Mouse (Mus musculus) ES-E14 (cell line): ENCODE data around the gene Ildr2.

ENCODE experiments used
- HCFC1 ChIP-seq: IDR thresholded peaks from 2 replicates; pipeline ENCODE4 v1.6.1; 2012; ENCODE audit warnings: low read length, inconsistent platforms, borderline replicate concordance; ENCODE audit not compliant: insufficient read depth
- ZC3H11A ChIP-seq: IDR thresholded peaks from 2 replicates; pipeline ENCODE4 v1.6.1; 2012; ENCODE audit warnings: low read depth, mild to moderate bottlenecking, inconsistent platforms, low read length, borderline replicate concordance

- TF ChIP-seq ZC3H11A, result no peak
- no peak for TF ChIP-seq HCFC1
Observed at GRCm38 (mm10) chr1:166362659-166363058, 108.7 kb downstream of the Ildr2 start.
